Mouse (Mus musculus): Measurements from ENCODE around the gene Prpf18.
"Not testable (repeated sequence)": the region's sequence is repeated elsewhere in the genome, so short reads cannot be mapped to it uniquely, and the experiment has no call there.

Gene Prpf18

DNA sequence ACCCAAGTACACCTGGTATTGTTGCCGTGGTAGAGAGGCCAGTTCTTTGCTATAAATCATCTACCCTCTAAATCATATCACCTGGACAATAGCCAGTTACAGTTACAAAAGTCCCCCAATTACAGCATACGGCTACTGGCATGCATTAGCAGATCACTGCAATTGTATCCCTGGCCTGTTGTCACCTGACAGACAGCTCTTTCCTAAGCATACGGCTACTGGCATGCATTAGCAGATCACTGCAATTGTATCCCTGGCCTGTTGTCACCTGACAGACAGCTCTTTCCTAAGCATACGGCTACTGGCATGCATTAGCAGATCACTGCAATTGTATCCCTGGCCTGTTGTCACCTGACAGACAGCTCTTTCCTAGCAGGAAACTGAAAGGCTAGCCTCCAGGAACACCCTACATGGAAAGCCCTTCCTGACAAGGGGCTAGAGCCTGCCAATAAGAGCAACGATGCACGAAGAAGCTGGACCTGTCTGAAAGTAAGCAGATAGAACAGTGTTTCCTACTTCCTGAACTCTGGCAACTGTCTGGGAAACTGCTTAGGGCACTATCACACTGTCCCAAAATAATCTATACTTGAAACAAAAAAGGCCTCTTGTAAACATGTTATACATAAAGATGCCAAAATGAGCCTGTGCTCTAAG, 37.5 kb downstream of the Prpf18 start:
- DNase-seq = not testable (repeated sequence)

DNA sequence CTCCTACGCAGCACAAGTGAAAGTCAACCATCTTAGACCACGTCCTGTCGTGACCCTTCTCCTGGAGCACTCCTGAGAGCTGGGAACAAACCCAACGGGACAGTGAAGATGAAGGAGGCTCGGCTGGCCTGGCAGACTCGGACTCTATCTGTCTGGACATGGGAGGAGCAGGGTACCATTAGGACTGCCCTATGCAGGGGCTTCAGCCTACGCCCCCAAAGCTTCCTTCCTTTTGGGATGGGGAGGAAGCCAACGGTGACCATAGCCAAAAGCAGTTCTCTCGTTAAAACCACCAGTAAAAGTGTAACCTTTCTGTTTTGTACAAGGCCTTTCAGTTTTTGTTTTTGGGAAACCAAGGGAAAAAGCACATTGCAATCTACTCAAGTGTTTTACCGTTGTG, 40.2 kb downstream of the Prpf18 start:
- no peak for DNase-seq

DNA sequence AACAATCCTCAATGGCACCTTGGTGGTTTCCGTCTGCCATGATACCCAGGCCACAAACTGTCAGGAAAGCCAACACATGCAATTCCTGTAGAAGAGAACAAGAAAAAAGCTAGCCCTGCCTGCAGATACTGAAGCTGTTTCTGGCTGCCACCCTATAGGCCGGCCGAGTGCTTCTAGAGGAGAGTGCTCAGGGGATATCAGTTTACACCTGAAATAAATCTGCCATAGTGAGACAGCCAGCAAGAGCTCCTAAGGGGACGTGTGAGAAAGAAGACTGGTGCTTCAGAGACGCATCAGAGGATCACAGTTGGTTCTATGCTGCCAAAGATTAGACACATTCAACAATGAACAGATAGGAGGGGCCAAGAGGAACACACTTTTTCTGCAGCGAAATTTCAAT, 40.6 kb downstream of the Prpf18 start:
- no peak for DNase-seq

DNA sequence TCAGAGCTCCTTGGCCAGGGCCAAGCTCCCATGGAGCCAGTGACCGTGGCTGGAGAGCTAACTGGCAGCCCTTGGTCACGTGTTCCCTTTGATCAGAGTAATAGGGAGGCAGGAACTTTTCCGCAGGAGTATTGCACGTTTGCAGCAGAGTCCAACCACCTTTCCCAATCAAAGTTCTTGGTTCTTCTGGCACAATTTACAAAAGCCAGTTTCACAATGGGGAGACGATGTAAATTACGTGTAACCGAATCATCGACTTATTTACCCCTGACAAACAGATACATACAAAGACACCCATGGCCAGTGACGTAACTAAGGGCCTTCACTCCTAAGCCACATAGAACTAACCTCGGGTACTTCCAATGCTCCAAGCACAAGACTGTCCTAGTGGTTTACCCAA, 42.5 kb downstream of the Prpf18 start:
- no peak for DNase-seq

DNA sequence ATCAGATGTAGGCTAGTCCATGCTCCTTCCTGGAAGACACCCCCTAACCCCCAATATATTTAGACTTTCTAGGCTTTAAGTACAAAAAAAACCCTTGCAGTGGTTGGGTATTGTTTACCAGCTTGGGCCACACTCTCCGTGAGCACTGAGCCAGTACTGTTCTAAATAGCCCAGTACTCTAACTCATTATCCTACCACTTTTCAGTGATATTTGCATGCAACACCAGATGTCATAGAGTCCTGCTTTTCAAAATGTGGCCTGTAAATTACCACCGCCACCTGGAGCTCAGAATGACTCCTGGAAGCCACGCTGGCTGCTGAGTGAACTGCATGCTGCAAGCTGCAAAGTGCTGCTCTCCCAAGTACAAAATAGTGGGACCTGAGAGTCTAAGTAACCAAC, 43.7 kb downstream of the Prpf18 start:
- DNase-seq = no peak

DNA sequence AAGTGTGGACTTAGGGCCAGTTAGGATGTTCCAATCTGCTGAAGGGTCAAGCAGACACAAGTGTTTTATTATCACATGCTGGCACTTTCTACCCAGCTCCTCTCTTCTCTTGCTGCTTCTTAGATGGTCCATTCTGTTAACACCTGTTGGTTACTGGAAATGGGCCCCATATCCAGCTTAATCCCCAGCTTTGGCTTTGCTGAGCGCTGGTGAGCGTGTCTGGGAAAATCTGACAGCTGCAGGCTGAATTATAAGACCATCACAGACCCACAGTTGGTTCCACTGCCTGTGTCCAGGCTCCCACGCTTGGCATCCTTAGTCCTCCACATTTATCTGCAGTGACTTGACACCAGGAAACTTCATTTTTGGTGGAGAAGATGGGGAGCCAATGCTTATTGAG, 45.4 kb downstream of the Prpf18 start:
- no peak for DNase-seq

DNA sequence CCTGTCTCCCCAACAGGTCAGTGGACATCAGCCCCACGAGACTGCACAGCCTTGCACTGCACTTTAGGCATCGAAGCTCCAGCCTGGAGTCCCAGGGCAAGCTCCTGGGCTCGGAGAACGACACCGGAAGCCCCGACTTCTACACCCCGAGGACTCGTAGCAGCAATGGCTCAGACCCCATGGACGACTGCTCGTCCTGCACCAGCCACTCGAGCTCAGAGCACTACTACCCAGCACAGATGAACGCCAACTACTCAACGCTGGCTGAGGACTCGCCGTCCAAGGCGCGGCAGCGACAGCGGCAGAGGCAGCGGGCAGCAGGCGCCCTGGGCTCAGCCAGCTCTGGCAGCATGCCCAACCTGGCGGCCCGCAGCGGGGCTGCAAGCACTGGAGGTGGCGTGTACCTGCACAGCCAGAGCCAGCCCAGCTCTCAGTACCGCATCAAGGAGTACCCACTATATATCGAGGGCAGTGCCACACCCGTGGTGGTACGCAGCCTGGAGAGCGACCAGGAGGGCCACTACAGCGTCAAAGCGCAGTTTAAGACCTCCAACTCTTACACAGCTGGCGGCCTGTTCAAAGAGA, 48.5 kb downstream of the Prpf18 start:
- peak in 1 of 2 experiments; percentile 47 for DNase-seq

DNA sequence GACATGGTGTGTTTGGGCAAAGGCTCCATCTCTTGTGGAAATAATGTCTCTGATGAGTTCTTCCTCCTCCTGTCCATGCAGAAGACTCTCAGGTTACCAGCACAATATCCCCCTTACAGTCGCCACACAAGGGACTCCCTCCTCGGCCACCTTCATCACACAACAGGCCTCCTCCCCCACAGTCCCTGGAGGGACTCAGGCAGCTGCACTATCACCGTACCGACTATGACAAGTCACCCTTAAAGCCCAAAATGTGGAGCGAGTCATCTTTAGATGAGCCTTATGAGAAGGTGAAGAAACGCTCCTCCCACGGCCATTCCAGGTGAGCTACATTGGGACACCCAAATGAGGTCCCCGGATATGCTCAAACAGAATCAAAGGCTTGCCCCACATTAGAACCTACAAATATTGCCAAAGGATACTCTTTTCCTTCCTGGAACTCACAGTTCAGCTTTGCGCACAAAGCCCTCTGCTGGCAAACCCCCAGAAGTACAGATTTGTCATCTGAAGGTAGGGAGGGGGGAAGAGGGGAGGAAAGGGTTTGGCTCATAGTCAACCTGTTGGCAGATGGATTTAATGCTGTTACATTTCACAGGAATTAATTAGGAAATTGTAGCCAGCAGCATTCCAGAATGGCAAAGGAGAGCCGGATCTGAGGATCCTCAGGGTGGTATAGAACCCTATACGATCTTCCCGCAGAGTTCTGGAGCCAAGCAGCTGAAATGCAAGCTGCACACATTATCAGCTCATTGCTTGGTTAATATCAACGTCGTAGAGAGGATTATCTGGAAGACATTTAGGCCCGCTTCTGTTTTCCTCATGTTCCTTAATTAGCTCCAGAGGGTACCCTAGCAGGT, 50.7 kb downstream of the Prpf18 start:
- peak; percentile 90 to 92 for DNase-seq

DNA sequence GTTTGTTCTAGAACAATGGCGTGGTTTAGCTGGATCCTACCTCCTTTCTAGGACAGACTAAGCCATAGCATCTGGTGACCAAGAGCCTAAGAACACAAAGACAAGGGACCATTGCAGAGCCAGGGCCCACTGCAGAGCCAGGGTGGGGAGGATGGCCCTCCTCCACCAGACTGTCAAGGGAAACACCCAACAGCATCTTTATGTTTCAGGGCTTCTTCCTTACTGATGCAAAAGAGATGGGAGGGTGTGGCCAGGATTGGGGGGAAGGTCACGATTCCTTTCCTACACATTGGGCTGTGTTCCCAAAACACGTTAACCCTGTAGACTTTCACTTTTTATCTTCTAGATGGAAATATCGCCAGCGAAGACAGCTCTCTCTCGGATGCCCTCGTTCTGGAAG, 54.9 kb downstream of the Prpf18 start:
- DNase-seq = no peak

DNA sequence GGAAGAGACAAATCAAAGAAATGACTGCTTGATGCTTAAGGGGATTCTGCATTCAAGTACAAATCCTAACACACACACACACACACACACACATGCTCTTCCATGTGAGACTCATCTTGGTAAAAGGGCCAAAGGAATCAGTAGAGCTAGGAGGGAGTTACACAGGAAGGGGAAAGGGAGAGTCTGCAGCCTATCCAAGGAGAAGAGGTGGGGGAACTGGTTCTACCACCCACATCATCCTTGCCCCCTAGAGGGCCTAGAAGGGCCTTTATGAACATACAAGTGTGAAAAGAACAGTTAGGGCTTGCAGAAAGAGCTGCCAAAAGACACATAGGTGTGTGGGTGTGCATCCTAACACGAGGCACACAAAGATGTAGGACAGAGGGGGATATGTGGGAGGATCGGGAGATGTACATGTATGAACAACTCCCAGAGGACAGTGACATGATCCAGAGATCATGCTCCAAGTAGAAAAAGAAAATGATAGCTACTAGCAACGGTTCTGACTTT, 58.0 kb downstream of the Prpf18 start:
- no peak for DNase-seq

DNA sequence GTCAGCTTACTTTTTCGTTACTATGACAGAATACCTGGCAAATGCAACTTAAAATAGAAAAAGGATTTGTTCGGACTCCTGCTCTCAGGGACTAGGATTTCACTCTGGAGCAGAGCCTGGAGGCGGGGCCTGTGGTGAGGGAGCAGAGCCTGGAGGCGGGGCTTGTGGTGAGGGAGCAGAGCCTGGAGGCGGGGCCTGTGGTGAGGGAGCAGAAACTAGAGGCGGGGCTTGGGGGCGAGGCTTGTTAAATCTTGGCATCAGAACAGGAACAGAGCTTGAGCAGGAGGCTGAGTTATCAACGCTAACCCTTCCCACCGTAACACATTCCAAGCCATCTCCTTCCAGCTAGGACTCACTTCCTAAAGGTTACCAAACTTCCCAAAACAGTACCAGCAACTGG, 58.5 kb downstream of the Prpf18 start:
- peak in 1 of 2 experiments; percentile 47 for DNase-seq

DNA sequence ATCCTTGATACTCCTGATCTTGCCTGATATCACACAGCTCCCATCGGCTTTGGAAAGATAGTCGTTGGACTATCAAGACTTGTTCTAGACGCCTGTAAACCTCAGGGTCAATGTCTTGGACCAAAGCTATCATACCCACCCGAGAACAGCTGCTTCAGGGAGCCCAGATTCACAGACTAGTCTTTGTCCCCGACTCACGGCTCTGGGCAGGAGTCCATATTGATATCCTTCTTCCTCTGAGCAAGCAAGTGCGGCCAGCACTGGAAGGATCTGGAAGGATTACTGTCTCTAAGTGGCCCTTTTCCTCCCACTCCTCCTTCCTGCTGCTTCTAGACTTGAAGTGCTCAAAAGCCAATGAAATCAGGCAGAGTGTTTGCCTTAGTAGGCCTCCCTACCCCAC, 59.2 kb downstream of the Prpf18 start:
- DNase-seq = no peak

DNA sequence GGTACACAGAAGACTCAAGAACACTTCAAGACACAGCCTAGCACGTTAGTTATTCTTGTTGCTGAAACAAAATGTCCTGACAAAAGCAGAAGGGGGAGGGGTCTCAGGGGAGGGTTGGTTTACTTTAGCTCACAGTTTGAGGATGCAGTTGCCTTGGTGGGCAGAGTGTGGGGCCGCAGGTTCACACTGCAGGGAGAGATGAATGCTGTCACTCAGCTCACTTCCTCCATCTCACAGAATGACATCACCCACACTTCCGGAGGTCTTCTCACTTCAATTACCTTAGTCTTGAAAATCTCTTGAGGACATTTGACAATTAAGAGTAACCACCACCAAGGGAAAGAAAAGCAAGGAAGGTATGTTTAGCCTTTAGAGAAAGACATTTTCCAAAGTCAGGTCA, 60.3 kb downstream of the Prpf18 start:
- DNase-seq = no peak

DNA sequence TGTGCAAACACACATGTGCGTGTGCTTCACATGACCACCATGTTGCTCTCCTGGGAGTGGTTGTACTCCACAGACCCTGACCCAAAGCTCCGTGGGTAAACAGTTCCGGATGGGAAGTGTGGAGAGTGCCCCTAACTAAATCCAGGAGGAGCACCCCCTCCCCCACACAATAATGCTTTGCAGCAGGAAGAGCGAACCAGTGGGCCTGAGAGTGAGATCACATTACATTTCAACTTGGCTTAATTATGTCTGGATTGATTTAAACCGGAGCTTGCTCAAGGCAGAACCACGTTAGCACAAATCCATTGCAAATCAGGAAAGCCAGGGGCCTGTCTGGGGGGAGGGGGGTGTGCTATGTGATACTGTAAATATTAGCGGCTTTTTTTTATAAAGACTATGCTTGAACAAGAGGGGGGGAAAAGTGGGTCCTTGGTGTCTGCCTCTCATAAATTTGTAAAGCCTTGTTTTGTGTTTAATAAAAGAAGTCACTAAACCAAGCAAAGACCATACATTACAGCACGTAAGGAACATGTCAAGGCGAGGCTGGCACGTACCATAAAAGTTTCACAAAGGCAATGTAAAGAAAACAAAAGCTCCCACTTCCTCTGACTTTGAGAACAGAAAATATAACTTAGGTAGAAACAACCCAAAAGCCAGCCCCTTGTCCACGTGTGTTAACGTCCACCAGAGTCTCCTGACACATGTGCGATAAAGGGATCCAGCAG, 64.1 kb downstream of the Prpf18 start:
- no peak for DNase-seq

DNA sequence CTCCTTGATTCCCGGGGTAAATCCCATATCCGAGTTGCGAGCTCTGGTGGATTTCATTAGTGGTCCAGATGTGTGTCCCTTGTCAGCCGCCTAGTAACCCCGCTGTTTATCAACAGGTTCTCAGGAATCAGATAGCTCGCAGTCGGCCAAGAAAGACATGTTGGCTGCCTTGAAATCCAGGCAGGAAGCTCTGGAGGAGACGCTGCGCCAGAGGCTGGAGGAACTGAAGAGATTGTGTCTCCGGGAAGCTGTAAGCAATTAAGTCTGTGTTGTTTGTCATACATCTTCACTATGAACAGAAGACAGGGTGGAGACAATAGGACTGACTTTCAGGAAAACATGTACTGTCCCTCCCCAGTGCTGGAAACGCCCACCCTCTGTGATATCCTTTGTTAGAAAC, 65.7 kb downstream of the Prpf18 start:
- DNase-seq = no peak

DNA sequence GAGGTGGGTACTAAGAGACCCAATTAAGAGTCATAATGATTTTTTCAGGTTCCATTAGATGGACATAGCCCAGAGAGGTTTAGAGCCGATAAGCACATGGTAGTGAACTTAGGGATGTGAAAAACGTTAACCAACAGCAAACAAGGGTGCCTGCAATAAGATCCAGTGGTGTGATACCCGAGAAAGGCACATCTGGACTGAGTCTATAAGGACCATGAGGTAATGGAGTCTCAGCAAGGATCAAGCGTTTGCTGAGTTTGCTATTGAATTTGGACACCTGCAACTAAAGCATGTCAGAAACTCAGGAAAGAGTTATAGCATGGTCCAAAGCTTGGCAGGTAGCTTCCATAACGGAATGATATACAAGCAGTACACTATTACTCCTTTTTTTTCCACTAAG, 67.7 kb downstream of the Prpf18 start:
- DNase-seq = no peak

DNA sequence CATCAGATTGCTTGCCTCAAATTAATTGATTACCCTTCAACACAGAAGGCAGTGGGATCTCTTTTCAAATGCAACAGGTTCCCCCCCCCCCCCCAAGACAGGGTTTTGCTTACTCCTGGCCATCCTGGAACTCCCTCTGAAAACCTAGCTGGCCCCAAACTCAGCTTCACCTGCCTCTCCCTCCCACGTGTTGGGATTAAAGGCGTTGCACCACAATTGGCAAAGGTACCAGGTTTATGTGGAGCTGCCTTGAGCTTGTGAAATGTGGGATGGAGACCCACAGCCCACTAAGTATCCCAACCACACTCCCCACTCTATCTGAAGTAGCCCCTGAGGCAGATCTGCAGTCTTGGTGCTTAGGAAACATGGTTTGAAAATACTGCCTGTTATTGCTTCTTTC, 69.0 kb downstream of the Prpf18 start:
- no peak for DNase-seq

DNA sequence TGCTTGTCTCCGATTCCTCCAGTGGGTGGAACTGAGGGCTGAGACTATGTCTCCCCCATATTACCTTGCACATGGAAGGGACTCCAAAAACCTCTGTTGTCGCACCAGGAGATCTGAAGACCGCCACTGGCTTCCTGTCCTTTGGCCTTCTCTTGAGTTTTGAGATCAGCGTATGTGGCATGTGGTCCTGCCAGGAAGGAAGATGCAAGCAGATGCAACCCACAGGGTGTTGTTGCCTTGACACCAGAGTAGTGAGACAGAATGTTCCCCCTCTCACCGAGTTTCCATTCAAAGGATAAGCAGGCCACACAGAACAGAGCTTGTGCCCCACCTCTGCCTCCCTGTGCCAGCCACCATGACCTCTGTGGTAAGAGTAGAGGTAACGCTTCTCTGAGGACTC, 71.2 kb downstream of the Prpf18 start:
- no peak for DNase-seq

DNA sequence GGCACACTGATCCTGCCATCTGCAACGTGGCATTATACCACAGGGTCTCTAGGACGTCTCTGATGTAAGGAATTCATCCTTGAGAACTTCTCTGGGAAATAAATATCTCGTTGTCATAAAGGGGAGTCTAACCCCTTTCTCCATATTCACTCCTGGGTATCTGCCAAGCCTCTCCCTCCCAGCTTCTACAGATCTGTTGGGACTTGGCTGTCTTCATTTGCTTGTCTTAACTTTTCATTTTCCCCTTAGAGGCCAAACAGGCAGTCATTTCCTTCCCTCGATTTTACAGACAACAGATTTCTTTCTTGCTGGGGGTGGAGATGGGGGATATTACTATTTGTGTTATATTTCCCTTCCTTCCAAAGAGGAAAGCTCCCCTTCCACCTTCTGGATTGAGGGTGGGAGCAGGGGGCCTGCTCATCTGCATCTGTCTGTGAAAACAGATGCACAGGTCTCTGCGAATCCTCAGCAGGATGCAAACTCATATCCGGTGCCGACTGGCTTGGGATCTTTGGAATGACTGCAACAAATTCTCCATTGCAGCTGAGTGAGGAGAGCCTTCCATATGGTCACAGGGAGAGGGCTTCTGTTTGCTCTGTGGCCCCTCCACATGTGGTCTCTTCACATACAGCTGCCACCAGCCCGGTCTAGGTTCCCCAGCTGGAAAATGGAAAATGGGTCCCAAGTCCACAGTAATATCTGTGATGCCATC, 72.4 kb downstream of the Prpf18 start:
- peak in 1 of 2 experiments; percentile 40 for DNase-seq

DNA sequence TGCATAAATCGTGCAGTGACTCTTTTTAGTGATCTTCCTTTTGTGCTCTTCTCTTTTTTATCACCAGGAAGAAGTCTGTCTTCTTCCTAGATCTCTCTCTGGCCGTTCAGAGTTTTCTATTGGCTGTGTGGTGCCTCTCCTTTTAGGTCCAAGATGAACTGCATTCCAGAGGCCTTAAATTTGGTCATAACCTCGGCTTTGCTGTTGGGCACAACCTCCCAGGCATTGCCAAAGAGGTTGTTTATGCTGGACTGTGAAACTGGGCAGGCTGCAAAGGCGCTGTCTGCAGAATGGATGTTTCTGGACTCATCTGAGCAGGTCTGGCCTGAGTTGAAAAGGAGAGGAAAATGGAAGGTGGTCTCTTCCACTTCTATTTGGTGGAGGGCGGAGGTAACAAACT, 73.6 kb downstream of the Prpf18 start:
- no peak for DNase-seq

DNA sequence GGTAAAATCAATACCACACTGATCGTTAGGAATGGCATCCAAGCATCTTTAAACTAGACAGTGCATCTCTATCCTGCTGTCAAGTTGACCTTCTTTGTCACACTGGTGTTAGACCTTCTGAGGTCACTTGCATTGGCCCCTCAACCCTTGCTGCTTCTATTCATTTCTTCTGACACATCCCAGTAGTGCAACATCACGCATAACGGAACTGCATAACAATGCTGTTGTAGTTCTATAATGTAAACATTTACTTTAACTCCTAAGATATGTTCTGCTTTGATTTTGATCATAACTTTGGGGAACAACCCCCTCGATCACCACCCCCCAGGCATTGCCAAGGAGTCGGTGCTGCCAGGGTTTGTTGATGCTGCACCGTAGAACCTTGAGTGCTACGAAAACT, 75.9 kb downstream of the Prpf18 start:
- no peak for DNase-seq

DNA sequence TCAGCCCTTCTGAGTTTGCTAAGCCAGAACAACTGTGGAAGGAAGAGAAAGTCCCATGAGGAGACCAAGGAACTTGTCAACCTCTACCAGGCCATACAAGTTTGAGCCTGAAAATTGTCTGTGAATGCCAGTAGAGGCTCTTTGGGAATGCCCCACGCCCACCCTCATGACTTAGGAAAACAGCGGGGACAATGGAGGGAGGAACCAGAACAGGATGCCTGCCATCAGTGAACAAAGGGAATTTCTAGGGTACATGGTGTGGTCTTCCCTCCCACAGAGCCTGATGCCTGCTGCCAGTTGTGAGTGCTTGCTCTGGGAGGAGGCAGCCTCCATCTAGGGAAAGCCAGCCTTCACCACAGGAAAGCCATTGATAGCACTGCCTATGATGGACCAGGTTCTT, 76.8 kb downstream of the Prpf18 start:
- no peak for DNase-seq

DNA sequence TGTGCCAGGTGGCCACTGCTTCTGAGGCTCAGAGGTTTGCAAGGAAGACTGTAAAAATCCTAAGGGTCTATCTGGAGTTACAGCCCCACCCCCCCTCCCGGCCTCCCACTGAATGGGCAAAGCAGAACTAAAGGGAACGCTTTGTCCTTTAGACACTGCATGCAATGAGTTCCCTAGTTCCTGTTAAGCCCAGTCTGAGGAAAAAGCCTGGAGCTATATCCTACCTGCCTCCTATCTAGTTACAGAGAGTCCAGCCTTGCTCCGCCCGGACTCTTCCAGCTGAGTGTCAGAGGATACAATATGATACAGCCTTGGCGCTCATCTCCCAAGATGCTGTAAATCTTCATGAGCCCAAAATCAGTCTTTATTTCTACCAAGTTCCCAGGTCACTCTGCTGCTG, 77.7 kb downstream of the Prpf18 start:
- no peak for DNase-seq

All from cerebellum, postnatal 14 days (tissue).